Mouse (Mus musculus) midbrain, embryonic 12.5 days (tissue): Measurements from ENCODE around the gene Hspa12b. TPM values are rescaled to one million over a fixed set of nuclear protein-coding genes. Genes with fewer than 3 reads are reported as not detected.

Source experiments
- ATAC-seq: fragments of 200-750 bp; cut with Nextera tagmentation; 2 replicates; pipeline ENCODE4 v1.8.0; 2017; ENCODE audit warnings: low read depth, moderate TSS enrichment, moderate library complexity; ENCODE audit not compliant: low FRiP score
- H3K27ac ChIP-seq: fragments of 300-500 bp; sonication (generic); replicated peaks from 2 replicates; pipeline ENCODE4 v1.5.1; 2016; ENCODE audit warnings: mild to moderate bottlenecking
- H3K27me3 ChIP-seq: fragments of 300-500 bp; sonication (generic); 2 replicates; pipeline ENCODE4 v1.6.1; 2016; ENCODE audit warnings: mild to moderate bottlenecking
- H3K36me3 ChIP-seq: fragments of 300-500 bp; sonication (generic); 2 replicates; pipeline ENCODE4 v1.6.1; 2016
- H3K4me1 ChIP-seq: fragments of 300-500 bp; sonication (generic); 2 replicates; pipeline ENCODE4 v1.6.1; 2016
- H3K4me2 ChIP-seq: fragments of 300-500 bp; sonication (generic); replicated peaks from 2 replicates; pipeline ENCODE4 v1.6.1; 2016; ENCODE audit warnings: mild to moderate bottlenecking, moderate library complexity
- H3K4me3 ChIP-seq: fragments of 300-500 bp; sonication (generic); 2 replicates; pipeline ENCODE4 v1.5.1; 2016; ENCODE audit warnings: mild to moderate bottlenecking
- H3K9ac ChIP-seq: fragments of 300-500 bp; sonication (generic); replicated peaks from 2 replicates; pipeline ENCODE4 v1.6.1; 2016; ENCODE audit warnings: mild to moderate bottlenecking, moderate library complexity
- H3K9me3 ChIP-seq: fragments of 300-500 bp; sonication (generic); 2 replicates; pipeline ENCODE4 v1.6.1; 2016; ENCODE audit warnings: mild to moderate bottlenecking
- WGBS: fragments of 180-500 bp; shearing (Covaris S2); methylation state at CpG from one replicate; pipeline ENCODE4 v1.1.7; 2016; 5-methylcytosine and 5-hydroxymethylcytosine counted together
- polyA plus RNA-seq: library from polyadenylated mRNA; unstranded; fragments of >200 nt; fragmentation: Nextera tagmentation; extraction: Ambion mirVana; gene quantifications from 2 replicates; pipeline ENCODE4 v1.2.1, GENCODE M21; 2016

Hspa12b gene
- polyA plus RNA-seq, 1 experiment from 2014 or later = 7.6 TPM

- peak; percentile 70; the same call in 1 of the 2 replicates for ATAC-seq
- peak overlapping the region; percentile 96 for H3K27ac ChIP-seq
- H3K4me2 ChIP-seq = peak overlapping the region; percentile 93
- H3K4me3 ChIP-seq = peak overlapping the region; percentile 79
- H3K9me3 ChIP-seq = no peaks in the 10 kb centered on the region
- under 1% methylated on average over 18 of the region's 18 CpGs for WGBS
- H3K36me3 ChIP-seq = peaks cover 10% of the 10 kb centered on the region; the same call in 1 of the 2 replicates
- no peaks in the 10 kb centered on the region; the same call in 1 of the 2 replicates for H3K27me3 ChIP-seq
- H3K4me1 ChIP-seq = peaks cover 36% of the 10 kb centered on the region
- peak overlapping the region; percentile 84 for H3K9ac ChIP-seq
Observed at GRCm38 (mm10) chr2:131159491-131159910, 32.4 kb downstream of the Hspa12b start.

DNA sequence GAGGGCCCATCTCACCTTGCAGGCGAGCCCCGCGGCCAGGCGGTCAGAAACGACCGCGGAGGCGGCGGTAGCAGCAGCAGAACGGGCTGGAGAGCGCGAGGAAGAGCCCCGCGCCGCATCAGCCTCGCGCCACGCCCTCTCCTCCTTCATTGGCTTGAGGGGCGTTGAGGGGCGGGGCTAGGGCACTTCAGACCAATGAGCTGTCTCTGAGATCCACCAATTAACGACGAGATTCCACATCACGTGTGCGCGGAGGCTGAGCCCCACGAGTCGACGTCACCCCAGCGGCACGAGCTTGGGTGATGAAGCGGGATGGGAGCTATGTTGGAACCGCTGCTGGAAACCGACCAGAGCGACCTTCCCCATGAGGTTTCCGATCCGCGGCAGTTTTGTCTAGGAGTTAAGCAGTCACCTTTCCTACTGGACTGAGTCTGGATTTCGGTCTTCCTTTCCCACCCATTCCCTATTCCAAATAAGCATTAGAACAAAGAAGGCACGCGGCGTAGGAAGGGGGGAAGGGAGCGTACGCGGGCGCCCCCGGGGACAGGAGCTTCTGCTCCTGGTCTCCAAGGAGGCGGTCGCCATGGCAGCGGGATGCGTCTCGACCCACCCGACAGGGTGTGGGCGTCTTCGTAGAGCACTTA is 33.0 kb downstream of the Hspa12b start, which contains the start of gene 1700037H04Rik:
TSS of gene 1700037H04Rik (minus strand) at position 144 of the 644 bp plus-strand sequence.
- peak within 1 kb of the TSS; percentile 93 for H3K4me2 ChIP-seq
- 0 out of 2 replicates have a peak, but pooled peaks cover 6% of the 10 kb centered on the region for H3K36me3 ChIP-seq
- ATAC-seq = peak; percentile 97
- H3K4me3 ChIP-seq = peak within 1 kb of the TSS; percentile 79
- under 1% methylated on average over 54 of the region's 54 CpGs for WGBS
- H3K27me3 ChIP-seq = no peaks in the 10 kb centered on the region; the same call in 1 of the 2 replicates
- H3K9me3 ChIP-seq = no peaks in the 10 kb centered on the region
- H3K27ac ChIP-seq = peak within 1 kb of the TSS; percentile 96
- H3K9ac ChIP-seq = peak within 1 kb of the TSS; percentile 84
- H3K4me1 ChIP-seq = peaks cover 31% of the 10 kb centered on the region

DNA sequence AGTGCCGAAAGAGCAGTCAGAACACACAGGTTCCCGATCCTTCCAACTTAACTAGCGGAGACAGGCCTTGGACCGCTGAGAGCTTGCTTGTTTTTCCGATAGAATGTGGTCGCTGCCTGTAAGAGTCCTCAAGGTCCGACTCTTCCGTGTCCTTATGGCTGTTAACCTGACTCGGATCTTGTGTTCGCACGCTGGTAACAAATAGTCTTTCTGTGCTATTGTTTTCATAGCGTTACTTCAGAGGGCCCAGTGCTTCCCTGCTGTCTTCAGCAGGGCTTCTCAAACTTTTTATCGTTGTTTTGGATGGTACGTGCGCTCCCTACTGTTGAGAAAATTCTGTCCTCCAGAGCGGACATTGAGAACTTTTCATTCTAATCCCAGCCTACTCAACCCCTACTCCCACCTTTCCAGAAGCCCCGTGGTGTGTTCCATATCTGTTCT is 33.6 kb downstream of the Hspa12b start:
- Histone ChIP-seq H3K9ac (peak overlapping the region; percentile 76), H3K4me2 (peak overlapping the region; percentile 93), H3K4me3 (peak overlapping the region; percentile 79), H3K36me3 (no peaks in the 10 kb centered on the region), H3K27me3 (no peaks in the 10 kb centered on the region; the same call in 1 of the 2 replicates), H3K4me1 (peaks cover 31% of the 10 kb centered on the region), H3K27ac (peak overlapping the region; percentile 96), H3K9me3 (no peaks in the 10 kb centered on the region)
- no peak; the same call in 1 of the 2 replicates for ATAC-seq
- under 1% methylated on average over 17 of the region's 17 CpGs for WGBS

- ATAC-seq = no peak
- H3K27me3 ChIP-seq = no peaks in the 10 kb centered on the region; the same call in 1 of the 2 replicates
- H3K9ac ChIP-seq = no peak overlapping the region
- no peaks in the 10 kb centered on the region for H3K9me3 ChIP-seq
- no peak overlapping the region for H3K27ac ChIP-seq
- H3K36me3 ChIP-seq = no peaks in the 10 kb centered on the region
- peaks cover 10% of the 10 kb centered on the region for H3K4me1 ChIP-seq
- no peak overlapping the region for H3K4me2 ChIP-seq
- 75% methylated on average over 7 of the region's 7 CpGs for WGBS
- H3K4me3 ChIP-seq = no peak overlapping the region
Observed at GRCm38 (mm10) chr2:131163924-131164323, 36.8 kb downstream of the Hspa12b start.

- H3K9me3 ChIP-seq = no peaks in the 10 kb centered on the region
- no peak overlapping the region for H3K27ac ChIP-seq
- H3K4me1 ChIP-seq = peaks cover 3% of the 10 kb centered on the region
- no peak overlapping the region for H3K9ac ChIP-seq
- peaks cover 10% of the 10 kb centered on the region for H3K27me3 ChIP-seq
- H3K4me2 ChIP-seq = no peak overlapping the region
- WGBS = 90% methylated on average over 2 of the region's 2 CpGs
- H3K4me3 ChIP-seq = no peak overlapping the region
- no peak for ATAC-seq
- H3K36me3 ChIP-seq = no peaks in the 10 kb centered on the region
Observed at GRCm38 (mm10) chr2:131166172-131166571, 39.1 kb downstream of the Hspa12b start.

DNA sequence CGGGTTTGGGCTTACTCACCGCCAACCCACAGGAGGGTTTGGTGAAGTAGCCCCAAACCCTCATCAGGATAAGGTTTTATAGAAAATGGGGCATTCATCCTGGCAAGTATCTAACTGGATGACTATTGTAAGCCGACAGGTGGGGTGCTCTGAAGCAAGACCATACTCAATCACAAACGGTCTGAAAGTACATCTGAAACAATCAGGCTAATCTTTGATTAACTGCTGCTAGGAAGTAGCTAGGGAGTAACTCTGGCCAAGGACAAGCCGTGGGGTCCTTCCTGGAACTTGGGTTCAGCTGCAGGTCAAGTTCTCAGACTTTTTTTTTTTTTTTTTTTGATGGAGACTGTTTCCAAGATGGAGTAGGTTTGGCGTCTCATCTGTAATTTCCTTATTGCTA is 40.9 kb downstream of the Hspa12b start:
- Histone ChIP-seq H3K4me1 (peaks cover 10% of the 10 kb centered on the region), H3K9ac (no peak overlapping the region), H3K9me3 (no peaks in the 10 kb centered on the region), H3K36me3 (no peaks in the 10 kb centered on the region), H3K4me3 (no peak overlapping the region), H3K4me2 (no peak overlapping the region), H3K27ac (no peak overlapping the region), H3K27me3 (peaks cover 28% of the 10 kb centered on the region)
- WGBS = 89% methylated on average over 6 of the region's 6 CpGs
- ATAC-seq = no peak

DNA sequence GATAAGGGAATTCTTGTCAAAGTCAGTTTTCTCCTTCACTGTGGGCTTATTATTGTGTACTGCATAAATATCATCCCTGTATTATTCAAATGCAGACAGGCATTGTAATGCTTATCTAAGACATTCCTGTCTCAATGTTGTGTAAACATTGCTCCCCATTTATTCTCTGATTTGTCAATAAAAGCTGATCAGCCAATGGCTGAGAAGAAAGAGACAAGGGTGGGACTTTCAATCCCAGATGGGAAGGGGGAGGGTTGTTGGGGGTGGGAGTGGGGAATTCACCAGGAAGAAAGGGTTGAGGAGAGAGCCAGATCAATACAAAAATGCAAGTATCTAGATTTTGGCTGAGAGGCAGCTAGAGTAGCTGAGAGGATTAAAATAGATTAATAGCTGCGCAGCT is 41.8 kb downstream of the Hspa12b start:
- Histone ChIP-seq H3K9ac (no peak overlapping the region), H3K4me1 (peaks cover 14% of the 10 kb centered on the region), H3K9me3 (no peaks in the 10 kb centered on the region), H3K4me2 (no peak overlapping the region), H3K4me3 (no peak overlapping the region), H3K27me3 (peaks cover 36% of the 10 kb centered on the region), H3K36me3 (no peaks in the 10 kb centered on the region), H3K27ac (no peak overlapping the region)
- no peak for ATAC-seq
- 52% methylated on average over 1 of the region's 1 CpGs for WGBS

DNA sequence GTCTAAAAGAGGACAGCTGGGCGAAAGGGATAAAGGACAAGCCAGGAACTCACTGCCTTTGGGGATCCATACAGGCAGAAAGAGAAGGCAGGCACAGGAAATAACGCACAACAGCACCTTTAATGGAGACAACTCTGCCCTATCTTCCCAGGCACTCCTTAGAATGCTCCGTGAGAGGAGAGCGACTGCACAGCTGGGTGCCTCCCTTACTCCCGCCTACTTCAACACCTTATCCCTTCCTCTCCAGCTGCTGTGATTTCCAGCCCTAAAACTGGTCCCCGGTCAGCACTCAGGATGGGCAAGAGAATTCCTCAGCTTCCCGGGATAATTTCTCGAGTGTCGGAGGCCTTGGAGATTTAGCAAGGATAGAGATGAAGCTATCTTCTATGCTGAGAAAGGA is 43.9 kb downstream of the Hspa12b start:
- WGBS = 15% methylated on average over 9 of the region's 9 CpGs
- ATAC-seq = no peak
- peaks cover 38% of the 10 kb centered on the region for H3K27me3 ChIP-seq
- H3K9me3 ChIP-seq = no peaks in the 10 kb centered on the region
- peak overlapping the region; percentile 20; the same call in 1 of the 2 replicates for H3K4me3 ChIP-seq
- H3K27ac ChIP-seq = no peak overlapping the region
- H3K36me3 ChIP-seq = 0 out of 2 replicates have a peak, but pooled peaks cover 3% of the 10 kb centered on the region
- no peak overlapping the region for H3K9ac ChIP-seq
- H3K4me2 ChIP-seq = no peak overlapping the region
- peaks cover 25% of the 10 kb centered on the region for H3K4me1 ChIP-seq

GRCm38 (mm10) chr2:131171401-131172104 is 44.5 kb downstream of the Hspa12b start:
- WGBS = 4% methylated on average over 43 of the region's 43 CpGs
- no peak for ATAC-seq
- H3K9ac ChIP-seq = 0 out of 2 replicates have a peak overlapping the region, but pooled peaks have one; percentile 25
- H3K4me1 ChIP-seq = peaks cover 31% of the 10 kb centered on the region
- H3K27me3 ChIP-seq = peaks cover 38% of the 10 kb centered on the region
- peak overlapping the region; percentile 36 for H3K4me2 ChIP-seq
- 0 out of 2 replicates have a peak, but pooled peaks cover 9% of the 10 kb centered on the region for H3K36me3 ChIP-seq
- peak overlapping the region; percentile 20 for H3K4me3 ChIP-seq
- no peaks in the 10 kb centered on the region for H3K9me3 ChIP-seq
- H3K27ac ChIP-seq = no peak overlapping the region

DNA sequence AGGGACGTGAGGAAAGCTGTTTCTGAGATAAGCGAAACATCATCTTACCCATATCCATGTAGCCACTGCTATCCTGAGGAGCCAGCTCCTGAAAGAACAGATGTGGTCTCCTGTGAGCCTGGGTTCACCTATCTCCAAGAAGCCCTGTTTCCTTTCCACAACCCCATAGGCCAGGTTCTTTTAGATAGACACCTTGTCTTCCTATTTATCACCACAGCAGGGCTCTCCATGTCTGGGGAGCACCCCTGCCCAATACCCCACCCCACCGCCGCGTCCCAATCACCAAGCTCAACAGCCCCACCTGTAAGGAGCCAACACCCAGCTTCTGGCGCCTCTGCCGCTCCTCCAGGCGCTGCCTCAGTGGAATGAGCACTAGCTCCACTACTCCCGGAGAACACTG is 45.2 kb downstream of the Hspa12b start:
- Histone ChIP-seq H3K4me1 (peaks cover 39% of the 10 kb centered on the region), H3K4me3 (no peak overlapping the region), H3K36me3 (peaks cover 12% of the 10 kb centered on the region; the same call in 1 of the 2 replicates), H3K27ac (no peak overlapping the region), H3K4me2 (no peak overlapping the region), H3K9me3 (no peaks in the 10 kb centered on the region), H3K27me3 (peaks cover 38% of the 10 kb centered on the region), H3K9ac (no peak overlapping the region)
- WGBS = 47% methylated on average over 9 of the region's 9 CpGs
- no peak for ATAC-seq

DNA sequence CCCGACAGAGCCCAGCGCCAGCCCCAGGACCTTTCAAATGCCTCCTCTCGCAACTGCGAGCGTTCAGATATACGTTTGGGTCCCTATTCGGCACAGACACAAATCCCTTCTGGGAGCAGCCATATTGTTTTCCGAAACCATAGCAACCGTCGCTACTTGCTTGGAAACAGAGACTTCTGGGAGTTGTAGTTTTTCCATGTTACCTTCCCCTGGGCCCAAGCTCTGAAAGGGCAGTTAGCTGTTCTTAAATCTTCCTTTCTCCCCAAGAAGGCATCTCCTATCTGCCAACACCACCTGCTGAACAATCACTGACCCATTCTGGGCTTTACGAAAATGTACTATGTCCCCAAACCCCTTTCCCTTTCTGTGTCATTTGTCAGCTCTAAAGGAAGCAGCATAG is 47.6 kb downstream of the Hspa12b start:
- Histone ChIP-seq H3K4me2 (peak overlapping the region; percentile 73), H3K9ac (peak overlapping the region; percentile 32; the same call in 1 of the 2 replicates), H3K27me3 (peaks cover 38% of the 10 kb centered on the region), H3K36me3 (peaks cover 18% of the 10 kb centered on the region), H3K27ac (0 out of 2 replicates have a peak overlapping the region, but pooled peaks have one; percentile 30), H3K4me3 (peak overlapping the region; percentile 41), H3K9me3 (no peaks in the 10 kb centered on the region), H3K4me1 (peaks cover 59% of the 10 kb centered on the region)
- 6% methylated on average over 11 of the region's 11 CpGs for WGBS
- peak; percentile 57 for ATAC-seq
